Mouse (Mus musculus): ENCODE measurements around the gene Olfr1098. TPM values are rescaled to one million over a fixed set of nuclear protein-coding genes. Genes with fewer than 3 reads are reported as not detected.

Olfr1098 gene
- not detected for polyA plus RNA-seq (2017; shearing (Covaris generic))

GRCm38 (mm10) chr2:86924445-86924844 is at the start of gene Olfr1098:
TSS of gene Olfr1098 (minus strand) at chr2:86924545.

DNA sequence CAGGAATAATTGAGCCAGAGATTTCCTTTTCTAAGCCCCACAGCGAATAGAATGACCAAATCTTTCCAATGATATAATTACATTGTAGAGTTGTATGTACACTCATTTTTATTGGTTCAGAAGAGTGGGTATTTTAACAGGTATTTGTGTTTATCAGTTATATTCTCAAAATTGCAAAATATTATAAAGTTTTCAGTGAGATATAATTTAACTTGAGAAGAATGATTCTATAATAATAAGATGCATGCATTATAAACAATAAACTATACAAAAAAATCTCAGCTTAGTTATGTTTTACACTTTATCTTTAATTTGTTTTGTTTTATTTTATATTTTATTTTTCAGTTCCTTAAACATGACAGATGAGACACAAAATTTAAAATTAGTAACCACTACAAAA is 36.2 kb upstream of the Olfr1098 start, which contains the start of gene Olfr1099:
Gene Olfr1099 (minus strand): TSS at position 101 of the 400 bp plus-strand sequence.

GRCm38 (mm10) chr2:86892116-86892515 is 32.2 kb downstream of the Olfr1098 start, which contains the start of gene Olfr1097:
TSS of gene Olfr1097 (minus strand) at chr2:86892216.

GRCm38 (mm10) chr2:86874702-86875101 is 49.6 kb downstream of the Olfr1098 start, which contains the start of gene Gm13723:
TSS of gene Gm13723 (minus strand) at chr2:86874802.

Other genes with a start within 250 kb of the Olfr1098 start
- not detected for gene Olfr1086, start 244.5 kb downstream of the Olfr1098 start, polyA plus RNA-seq (2017; shearing (Covaris generic))
- not detected for gene Olfr1087, start 226.2 kb downstream of the Olfr1098 start, polyA plus RNA-seq (2017; shearing (Covaris generic))
- not detected for gene Olfr1089, start 190.8 kb downstream of the Olfr1098 start, polyA plus RNA-seq (2017; shearing (Covaris generic))
- 0.24 TPM for gene Olfr1090, start 165.6 kb downstream of the Olfr1098 start, polyA plus RNA-seq (2017; shearing (Covaris generic))
- gene Olfr1093, start 142.1 kb downstream of the Olfr1098 start, polyA plus RNA-seq (2017; shearing (Covaris generic)) = not detected
- gene Olfr141, start 114.5 kb downstream of the Olfr1098 start, polyA plus RNA-seq (2017; shearing (Covaris generic)) = not detected
- not detected for gene Olfr1094, start 99.9 kb downstream of the Olfr1098 start, polyA plus RNA-seq (2017; shearing (Covaris generic))
- gene Olfr1095, start 72.8 kb downstream of the Olfr1098 start, polyA plus RNA-seq (2017; shearing (Covaris generic)) = not detected
- gene Gm13723, start 49.7 kb downstream of the Olfr1098 start, polyA plus RNA-seq (2017; shearing (Covaris generic)) = 0.15 TPM
- not detected for gene Olfr1097, start 32.3 kb downstream of the Olfr1098 start, polyA plus RNA-seq (2017; shearing (Covaris generic))
- not detected for gene Olfr1099, start 36.1 kb upstream of the Olfr1098 start, polyA plus RNA-seq (2017; shearing (Covaris generic))
- not detected for gene Olfr1100, start 55.4 kb upstream of the Olfr1098 start, polyA plus RNA-seq (2017; shearing (Covaris generic))
- gene Olfr1101, start 66.7 kb upstream of the Olfr1098 start, polyA plus RNA-seq (2017; shearing (Covaris generic)) = not detected
- gene Olfr1102, start 73.9 kb upstream of the Olfr1098 start, polyA plus RNA-seq (2017; shearing (Covaris generic)) = not detected
- not detected for gene Olfr1104, start 102.5 kb upstream of the Olfr1098 start, polyA plus RNA-seq (2017; shearing (Covaris generic))
- not detected for gene Olfr1105, start 112.0 kb upstream of the Olfr1098 start, polyA plus RNA-seq (2017; shearing (Covaris generic))
- gene Olfr1106, start 127.7 kb upstream of the Olfr1098 start, polyA plus RNA-seq (2017; shearing (Covaris generic)) = not detected
- gene Olfr1107, start 151.3 kb upstream of the Olfr1098 start, polyA plus RNA-seq (2017; shearing (Covaris generic)) = not detected
- gene Olfr1109, start 171.5 kb upstream of the Olfr1098 start, polyA plus RNA-seq (2017; shearing (Covaris generic)) = not detected
- gene Olfr259, start 190.0 kb upstream of the Olfr1098 start, polyA plus RNA-seq (2017; shearing (Covaris generic)) = not detected
- gene Olfr1110, start 215.8 kb upstream of the Olfr1098 start, polyA plus RNA-seq (2017; shearing (Covaris generic)) = not detected
- gene Olfr1111, start 228.1 kb upstream of the Olfr1098 start, polyA plus RNA-seq (2017; shearing (Covaris generic)) = not detected

Measured in effector memory CD4-positive, alpha-beta T cell, adult 7 months (primary cell).